Mouse (Mus musculus) CH12.LX (cell line): ENCODE measurements around the gene Tns3. TPM values are rescaled to one million over a fixed set of nuclear protein-coding genes. Genes with fewer than 3 reads are reported as not detected.

Experiments
- DNase-seq: peaks from one replicate; pipeline ENCODE4 v3.0.0-alpha.2; 2013; ENCODE audit errors: extremely low read depth
- H3K27ac ChIP-seq: 2 replicates; pipeline ENCODE4 v1.5.1; 2012; ENCODE audit warnings: low read depth, mild to moderate bottlenecking, control low read depth, moderate library complexity; ENCODE audit not compliant: insufficient read depth
- H3K27me3 ChIP-seq: replicated peaks from 2 replicates; pipeline ENCODE3; 2012; ENCODE audit warnings: inconsistent platforms
- H3K36me3 ChIP-seq, 2 experiments: replicated peaks in 1 of 2; 2 replicates each; pipeline versions ENCODE3 to v1.6.1; 2012; ENCODE audit warnings: inconsistent platforms in 1 of 2, low read length in 1 of 2, mild to moderate bottlenecking in 1 of 2, mixed read lengths in 1 of 2, moderate library complexity in 1 of 2; ENCODE audit not compliant: control insufficient read depth in 1 of 2, insufficient read depth in 1 of 2
- H3K4me1 ChIP-seq, 2 experiments: 2 replicates each; pipeline ENCODE4 v1.6.1; 2012; ENCODE audit warnings: inconsistent platforms in 1 of 2, moderate library complexity in 1 of 2; ENCODE audit not compliant: insufficient read depth in 2 of 2, control insufficient read depth in 1 of 2
- H3K4me2 ChIP-seq: 2 replicates; pipeline ENCODE4 v1.6.1; 2012; ENCODE audit warnings: low read depth, mild to moderate bottlenecking, control low read depth; ENCODE audit not compliant: poor library complexity, insufficient read depth, severe bottlenecking
- H3K4me3 ChIP-seq, 3 experiments: fragments of 150-350 bp in 1 of 3; sonication (generic) in 1 of 3; replicated peaks in 1 of 3; 2 replicates each; pipeline versions ENCODE3 to v1.5.1; 2011 to 2012; ENCODE audit warnings: low read depth in 2 of 3, low read length in 2 of 3, mild to moderate bottlenecking in 2 of 3, moderate library complexity in 2 of 3, control low read depth in 1 of 3, improper control_type of control experiment in 1 of 3, inconsistent platforms in 1 of 3, mixed read lengths in 1 of 3; ENCODE audit not compliant: poor library complexity in 1 of 3
- H3K79me2 ChIP-seq: replicated peaks from 2 replicates; pipeline ENCODE4 v1.6.1; 2012; ENCODE audit warnings: mild to moderate bottlenecking, moderate library complexity; ENCODE audit not compliant: control insufficient read depth, poor library complexity, insufficient read depth, severe bottlenecking; ENCODE audit errors: extremely low read depth
- H3K9ac ChIP-seq: 2 replicates; pipeline ENCODE4 v1.6.1; 2012; ENCODE audit warnings: low read depth, mild to moderate bottlenecking, control low read depth, moderate library complexity; ENCODE audit not compliant: insufficient read depth
- H3K9me3 ChIP-seq: replicated peaks from 2 replicates; pipeline ENCODE3; 2012; ENCODE audit warnings: low read length, inconsistent platforms, mixed read lengths
- BHLHE40 ChIP-seq: IDR thresholded peaks from 2 replicates; pipeline ENCODE4 v1.6.1; 2011; ENCODE audit warnings: mild to moderate bottlenecking, low read depth, low read length, improper control_type of control experiment
- CHD1 ChIP-seq: IDR thresholded peaks from 2 replicates; pipeline ENCODE4 v1.6.1; 2012; ENCODE audit warnings: low read depth, low read length, improper control_type of control experiment, inconsistent platforms
- CHD2 ChIP-seq: IDR thresholded peaks from 2 replicates; pipeline ENCODE4 v1.6.1; 2011; ENCODE audit warnings: low read length, improper control_type of control experiment
- CTCF ChIP-seq, 2 experiments: IDR thresholded peaks in 1 of 2; conservative IDR thresholded peaks in 1 of 2; 2 replicates each; pipeline ENCODE4 v1.5.1; 2011 to 2012; ENCODE audit warnings: low read depth in 2 of 2, low read length in 2 of 2, improper control_type of control experiment in 1 of 2, inconsistent platforms in 1 of 2, mild to moderate bottlenecking in 1 of 2, moderate library complexity in 1 of 2
- E2F4 ChIP-seq: IDR thresholded peaks from 2 replicates; pipeline ENCODE4 v1.6.1; 2011; ENCODE audit warnings: low read depth, low read length, improper control_type of control experiment; ENCODE audit not compliant: insufficient replicate concordance
- ETS1 ChIP-seq: conservative IDR thresholded peaks from 2 replicates; pipeline ENCODE4 v1.6.1; 2012; ENCODE audit warnings: low read depth, mild to moderate bottlenecking, inconsistent platforms, low read length, improper control_type of control experiment, moderate library complexity
- JUN ChIP-seq: IDR thresholded peaks from 2 replicates; pipeline ENCODE4 v1.6.1; 2011; ENCODE audit warnings: low read depth, mild to moderate bottlenecking, low read length, improper control_type of control experiment, moderate library complexity; ENCODE audit not compliant: insufficient read depth
- KAT2A ChIP-seq: IDR thresholded peaks from 2 replicates; pipeline ENCODE4 v1.6.1; 2012; ENCODE audit warnings: low read length, improper control_type of control experiment, inconsistent platforms; ENCODE audit not compliant: insufficient replicate concordance
- MAFK ChIP-seq: IDR thresholded peaks from 2 replicates; pipeline ENCODE4 v1.6.1; 2011; ENCODE audit warnings: low read length, improper control_type of control experiment; ENCODE audit not compliant: insufficient replicate concordance
- MAX ChIP-seq: IDR thresholded peaks from 2 replicates; pipeline ENCODE4 v1.6.1; 2011; ENCODE audit warnings: low read length, improper control_type of control experiment
- MXI1 ChIP-seq: IDR thresholded peaks from 2 replicates; pipeline ENCODE4 v1.6.1; 2011; ENCODE audit warnings: mild to moderate bottlenecking, low read depth, low read length, improper control_type of control experiment
- MYC ChIP-seq: IDR thresholded peaks from 2 replicates; pipeline ENCODE4 v1.6.1; 2011; ENCODE audit warnings: low read depth, mild to moderate bottlenecking, improper control_type of control experiment, low read length
- NELFE ChIP-seq: IDR thresholded peaks from 2 replicates; pipeline ENCODE4 v1.6.1; 2011; ENCODE audit warnings: low read depth, low read length, improper control_type of control experiment
- RAD21 ChIP-seq: IDR thresholded peaks from 2 replicates; pipeline ENCODE4 v1.6.1; 2011; ENCODE audit warnings: low read depth, mild to moderate bottlenecking, low read length, improper control_type of control experiment, moderate library complexity
- RCOR1 ChIP-seq: conservative IDR thresholded peaks from 2 replicates; pipeline ENCODE4 v1.6.1; 2012; ENCODE audit warnings: low read depth, mild to moderate bottlenecking, inconsistent platforms, low read length, improper control_type of control experiment
- SMC3 ChIP-seq: IDR thresholded peaks from 2 replicates; pipeline ENCODE4 v1.6.1; 2011; ENCODE audit warnings: low read depth, low read length, improper control_type of control experiment
- UBTF ChIP-seq: IDR thresholded peaks from 2 replicates; pipeline ENCODE4 v1.6.1; 2012; ENCODE audit warnings: low read depth, mild to moderate bottlenecking, inconsistent platforms, low read length, improper control_type of control experiment, moderate library complexity
- USF1 ChIP-seq: IDR thresholded peaks from 2 replicates; pipeline ENCODE4 v1.6.1; 2014; ENCODE audit warnings: low read depth, mild to moderate bottlenecking, inconsistent platforms, low read length, improper control_type of control experiment
- USF2 ChIP-seq: conservative IDR thresholded peaks from 2 replicates; pipeline ENCODE4 v1.6.1; 2011; ENCODE audit warnings: low read depth, low read length, improper control_type of control experiment
- ZMIZ1 ChIP-seq: IDR thresholded peaks from 2 replicates; pipeline ENCODE4 v1.6.1; 2012; ENCODE audit warnings: low read depth, mild to moderate bottlenecking, inconsistent platforms, low read length, improper control_type of control experiment
- ZNF384 ChIP-seq: IDR thresholded peaks from 2 replicates; pipeline ENCODE4 v1.6.1; 2012; ENCODE audit warnings: low read depth, low read length, improper control_type of control experiment, inconsistent platforms
- dilution Hi-C: fragments of 300-500 bp; cut with MboI; formaldehyde crosslinking; loops from 2 replicates; pipeline ENCODE4 v1.14.3; 2020; ENCODE audit warnings: low sequenced_read_pairs; ENCODE audit not compliant: extremely low pct_unique_long_range_greater_than_20kb, extremely low pct_ligation_motif_present
- in situ Hi-C: fragments of 300-500 bp; cut with MboI; formaldehyde crosslinking; loops from 3 replicates; pipeline ENCODE4 v1.14.3; 2019; ENCODE audit warnings: low sequenced_read_pairs, low pct_ligation_motif_present, low pct_unique_long_range_greater_than_20kb, mixed read lengths
- polyA plus RNA-seq: library from polyadenylated mRNA; unstranded; fragments of >175 nt; gene quantifications from 2 replicates; pipeline ENCODE4 v1.2.1, GENCODE M21; 2012; ENCODE audit warnings: low read depth; ENCODE audit not compliant: insufficient read length
- total RNA-seq, 2 experiments: library from RNA; depleted of rRNA; stranded (reverse); fragments of 300-350 nt in 1 of 2; fragments of >200 nt in 1 of 2; gene quantifications; 2 replicates each; pipeline ENCODE4 v1.2.3; 2012 to 2014

Gene Tns3
- total and polyA plus RNA-seq, 3 experiments = 0.03 to 1.3 (median 0.33) TPM

DNA sequence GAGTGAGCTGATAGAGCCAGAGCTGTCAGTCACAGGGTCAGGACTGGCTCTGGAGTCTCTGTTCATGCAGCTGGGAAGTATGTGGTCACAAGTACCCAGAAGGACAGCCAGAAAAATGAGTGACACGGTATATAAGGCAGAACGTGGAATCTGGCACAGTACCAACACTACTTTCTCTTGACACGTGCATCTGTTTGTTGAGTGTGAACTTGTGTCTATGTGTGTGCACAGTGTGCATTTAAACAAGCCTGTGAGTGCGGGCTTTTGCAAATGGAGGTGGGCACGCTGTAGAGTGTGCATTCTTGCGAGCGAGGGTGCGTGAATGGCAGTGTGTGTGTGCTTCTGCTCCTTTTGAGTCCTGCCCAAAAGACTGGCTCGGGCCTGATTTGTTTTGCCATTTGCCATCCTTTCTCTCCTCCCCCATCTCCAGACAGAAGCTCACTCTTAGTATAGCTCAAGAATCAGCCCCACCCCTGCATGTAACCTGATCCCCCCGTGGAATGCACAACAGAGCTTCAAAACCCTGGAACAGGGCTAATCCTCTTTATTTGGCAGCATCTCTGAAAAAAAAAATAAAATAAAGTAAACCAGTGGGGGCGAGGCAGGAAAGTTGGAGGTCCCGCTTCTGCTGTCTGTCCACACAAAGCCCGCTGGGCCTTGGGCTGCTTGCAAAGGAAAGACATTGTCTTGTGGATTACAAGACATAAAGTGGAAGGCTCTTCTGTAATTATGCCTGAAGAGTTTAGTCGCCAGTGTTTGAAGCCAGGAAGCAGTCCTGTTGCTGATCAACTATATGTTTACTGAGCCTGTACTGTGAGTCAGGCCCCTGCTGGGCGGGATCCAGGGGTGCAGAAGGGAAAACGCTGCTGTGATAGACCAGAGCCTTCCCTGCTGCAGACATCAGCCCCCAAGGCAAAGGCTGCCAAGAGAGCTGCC is 28.5 kb upstream of the Tns3 start:
- H3K36me3 ChIP-seq = no peaks in the 10 kb centered on the region
- H3K4me2 ChIP-seq = no peak overlapping the region
- peaks cover 18 to 24% of the 10 kb centered on the region in 2 experiments for H3K4me1 ChIP-seq
- H3K27ac ChIP-seq = no peak overlapping the region
- in situ Hi-C loops = no loop called here
- no peak overlapping the region for H3K9ac ChIP-seq
- no peak overlapping the region for H3K4me3 ChIP-seq
- peaks cover 69% of the 10 kb centered on the region for H3K27me3 ChIP-seq
- no peak for DNase-seq
- TF ChIP-seq MXI1 (no peak), JUN (no peak), RCOR1 (no peak), MAFK (no peak), ETS1 (no peak), ZMIZ1 (no peak), SMC3 (no peak), E2F4 (no peak), KAT2A (no peak), CHD2 (no peak), USF2 (no peak)
- peaks cover 2% of the 10 kb centered on the region for H3K9me3 ChIP-seq
- H3K79me2 ChIP-seq = no peaks in the 10 kb centered on the region
- dilution Hi-C loops = no loop called here

DNA sequence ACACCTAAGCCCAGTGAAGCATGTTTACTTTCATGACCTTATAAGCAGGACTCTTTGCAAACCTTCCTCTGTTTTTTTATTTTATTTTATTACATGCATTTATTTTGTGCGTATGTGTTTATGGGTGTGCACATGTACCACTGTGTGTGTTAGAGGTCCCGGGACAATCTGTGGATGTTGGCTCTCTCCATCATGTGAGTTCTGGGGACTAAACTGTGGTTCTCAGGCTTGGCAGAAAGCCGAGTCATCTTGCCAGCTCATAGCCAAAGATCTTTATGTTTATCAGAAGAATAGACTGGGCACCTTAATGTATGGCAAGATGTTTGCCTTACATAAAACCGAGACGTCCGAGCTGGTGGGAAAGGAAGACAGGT is 27.8 kb upstream of the Tns3 start:
- Histone ChIP-seq H3K27ac (no peak overlapping the region), H3K4me1 (peaks cover 18 to 24% of the 10 kb centered on the region in 2 experiments)

More for the DNA sequence above, 27.8 kb upstream of the Tns3 start:
- H3K4me3 ChIP-seq = no peak overlapping the region
- in situ Hi-C loops = no loop called here
- H3K9ac ChIP-seq = no peak overlapping the region
- no peaks in the 10 kb centered on the region for H3K79me2 ChIP-seq
- DNase-seq = no peak
- H3K36me3 ChIP-seq = no peaks in the 10 kb centered on the region
- H3K9me3 ChIP-seq = peaks cover 2% of the 10 kb centered on the region
- TF ChIP-seq JUN (no peak), UBTF (no peak), CHD2 (no peak), CHD1 (no peak), MYC (no peak), RCOR1 (no peak), MAX (no peak), ZNF384 (no peak), BHLHE40 (no peak), NELFE (no peak), RAD21 (no peak), CTCF (conservative IDR thresholded peaks at IDR 0.05 in 1 of 2, IDR thresholded peaks at IDR 0.05 in 1 of 2; ENCODE audit: low read depth in 2 of 2, low read length in 2 of 2) (no peak), USF1 (no peak), USF2 (no peak)
- H3K4me2 ChIP-seq = no peak overlapping the region
- dilution Hi-C loops = no loop called here
- H3K27me3 ChIP-seq = peaks cover 71% of the 10 kb centered on the region
